In the genomic region with DNA sequence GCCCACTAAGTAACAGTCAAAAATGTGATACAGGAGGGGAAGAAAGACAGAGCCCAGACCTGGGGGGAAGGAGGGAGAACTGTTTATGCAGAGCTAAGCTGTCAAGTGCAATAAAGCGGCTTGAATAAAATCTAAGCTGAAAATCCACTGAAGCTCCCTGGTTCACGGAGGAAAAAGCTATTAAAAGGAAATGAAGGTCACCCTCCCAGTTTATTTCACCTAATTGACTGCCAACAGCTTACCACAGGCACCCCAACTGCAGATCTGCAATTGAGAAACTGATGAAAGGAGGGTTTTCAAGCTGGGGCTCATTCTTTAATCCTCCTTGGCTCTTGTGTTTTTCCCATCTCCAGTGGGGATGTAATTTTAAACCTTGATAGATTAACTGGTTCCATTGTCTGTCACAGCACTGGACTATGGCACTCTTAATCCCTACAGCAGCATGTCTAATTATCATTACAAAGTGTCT, we compare ENCODE assay signal across 13 mouse cellular contexts. TPM values are rescaled to one million over a fixed set of nuclear protein-coding genes. Genes with fewer than 3 reads are reported as not detected.
DNase-seq lines count a peak whose midpoint lies in the region; ATAC-seq and TF ChIP-seq lines count a peak whose summit lies in the region.
"Had no signal": no experiment of that assay in that cellular context is flagged by ENCODE, and none has a peak within 500 bp of the region (broad histone marks: within the 10 kb centered on the region; RNA-seq: fewer than 3 reads in every experiment).

No protein-coding gene starts in this region.

- no peak overlapping the region for H3K9ac ChIP-seq in forebrain, embryonic 12.5 days
- H3K9ac ChIP-seq in hindbrain, postnatal 0 days (replicated peaks; ENCODE audit: low read length): no peak overlapping the region
- no peak overlapping the region for H3K9ac ChIP-seq in neural tube, embryonic 15.5 days (replicated peaks)

- intact Hi-C loops in left cerebral cortex, postnatal 14 days (cut with DNase I): no loop called here

- TF ChIP-seq POLR2A in brain, embryonic 14.5 days (IDR thresholded peaks at IDR 0.05; ENCODE audit: borderline replicate concordance, extremely low read depth, insufficient read depth, insufficient read length, poor library complexity, severe bottlenecking): no peak

- no peak overlapping the region for H3K4me2 ChIP-seq in forebrain, embryonic 12.5 days
- H3K4me2 ChIP-seq in hindbrain, postnatal 0 days (ENCODE audit: low read depth, low read length): no peak overlapping the region
- H3K4me2 ChIP-seq in neural tube, embryonic 15.5 days: no peak overlapping the region
- H3K4me2 ChIP-seq: liver, embryonic 11.5 days had no signal

- ATAC-seq in forebrain, embryonic 12.5 days (ENCODE audit: low FRiP score): peak; percentile 92
- peak; percentile 68 for ATAC-seq in hindbrain, postnatal 0 days
- ATAC-seq in neural tube, embryonic 15.5 days (ENCODE audit: low FRiP score): peak; percentile 67
- ATAC-seq: CD4-positive, CD25-positive, alpha-beta regulatory T cell, adult 4 months had no signal

- no peaks in the 10 kb centered on the region for H3K9me3 ChIP-seq in forebrain, embryonic 12.5 days
- H3K9me3 ChIP-seq in hindbrain, postnatal 0 days (ENCODE audit: low read length): no peaks in the 10 kb centered on the region
- no peaks in the 10 kb centered on the region for H3K9me3 ChIP-seq in neural tube, embryonic 15.5 days (replicated peaks)

- DNase-seq in brain, embryonic 14.5 days (ENCODE audit: low read depth): peak; percentile 97
- peak; percentile 67 for DNase-seq in hindbrain, postnatal 0 days (ENCODE audit: low spot score)
- DNase-seq in left cerebral cortex, postnatal 14 days (ENCODE audit: low spot score in 2 of 2): no peak
- no peak for DNase-seq in lung, postnatal 36 days
- DNase-seq in right cerebral cortex, postnatal 25 days: no peak
- DNase-seq: cerebellum, postnatal 25 days; heart, adult 11 months; heart, postnatal 36 days; kidney, postnatal 14 days had no signal

- peaks cover 9% of the 10 kb centered on the region; the same call in 1 of the 2 replicates for H3K27me3 ChIP-seq in forebrain, embryonic 12.5 days
- no peaks in the 10 kb centered on the region for H3K27me3 ChIP-seq in hindbrain, postnatal 0 days (ENCODE audit: insufficient read depth, low read length)
- no peaks in the 10 kb centered on the region for H3K27me3 ChIP-seq in neural tube, embryonic 15.5 days (replicated peaks)

- TF ChIP-seq CTCF in brain, embryonic 14.5 days (IDR thresholded peaks at IDR 0.05; ENCODE audit: borderline replicate concordance, extremely low read depth, insufficient read depth, insufficient read length): no peak
- no peak for TF ChIP-seq CTCF in hindbrain, postnatal 0 days (IDR thresholded peaks at IDR 0.05; ENCODE audit: low read depth)

- H3K4me3 ChIP-seq in forebrain, embryonic 12.5 days (replicated peaks): no peak overlapping the region
- no peak overlapping the region for H3K4me3 ChIP-seq in hindbrain, postnatal 0 days (ENCODE audit: low read length)
- H3K4me3 ChIP-seq in neural tube, embryonic 15.5 days (replicated peaks): no peak overlapping the region

- H3K36me3 ChIP-seq in forebrain, embryonic 12.5 days (replicated peaks): peaks cover 19% of the 10 kb centered on the region; the same call in 1 of the 2 replicates
- peaks cover 3% of the 10 kb centered on the region; the same call in 1 of the 2 replicates for H3K36me3 ChIP-seq in hindbrain, postnatal 0 days (ENCODE audit: insufficient read depth, low read length)
- peaks cover 5% of the 10 kb centered on the region; the same call in 1 of the 2 replicates for H3K36me3 ChIP-seq in neural tube, embryonic 15.5 days

- peak overlapping the region; percentile 81; the same call in 1 of the 2 replicates for H3K27ac ChIP-seq in forebrain, embryonic 12.5 days
- H3K27ac ChIP-seq in hindbrain, postnatal 0 days: peak overlapping the region; percentile 41
- H3K27ac ChIP-seq in neural tube, embryonic 15.5 days (replicated peaks): 0 out of 2 replicates have a peak overlapping the region, but pooled peaks have one; percentile 6

- WGBS in forebrain, embryonic 12.5 days: 6% methylated on average over 2 of the region's 2 CpGs
- WGBS in hindbrain, postnatal 0 days: 13% methylated on average over 2 of the region's 2 CpGs
- WGBS in neural tube, embryonic 15.5 days: 17% methylated on average over 2 of the region's 2 CpGs

- peaks cover 49% of the 10 kb centered on the region for H3K4me1 ChIP-seq in forebrain, embryonic 12.5 days
- no peaks in the 10 kb centered on the region for H3K4me1 ChIP-seq in hindbrain, postnatal 0 days (ENCODE audit: insufficient read depth, low read length)
- H3K4me1 ChIP-seq in neural tube, embryonic 15.5 days: peaks cover 14% of the 10 kb centered on the region

RNA-seq across cellular contexts. Expression of a gene that starts 32.9 kb away (rescaled TPM):
- 115 and 127 TPM in 2 replicates for polyA plus RNA-seq in brain, embryonic 14.5 days (2012; rRNA removed)
- polyA plus RNA-seq in forebrain, embryonic 12.5 days (2016; fragmentation: Nextera tagmentation; extraction: Ambion mirVana): 63.5 and 68.3 TPM in 2 replicates
- total RNA-seq in hindbrain, postnatal 0 days (2014; rRNA removed): 95.0 and 96.2 TPM in 2 replicates
- 23.8 and 24.4 TPM in 2 replicates for polyA plus RNA-seq in hindbrain, postnatal 0 days (2015; fragmentation: Nextera tagmentation; extraction: Ambion mirVana)
- 25.3 and 27.8 TPM in 2 replicates for polyA plus RNA-seq in neural tube, embryonic 15.5 days (2015; fragmentation: Nextera tagmentation; extraction: Ambion mirVana)
- total RNA-seq in left cerebral cortex, postnatal 14 days (2021): 10 to 100 TPM; 37.7 to 41.8 TPM

Comparison
In these comparisons a context has a peak if more than half of its experiments do, and no peak if none do; other contexts are left out.
1. DNase-seq: peak in brain, embryonic 14.5 days (single experiment) and hindbrain, postnatal 0 days (single experiment); none in left cerebral cortex, postnatal 14 days (0 of 2), lung, postnatal 36 days (single experiment) and right cerebral cortex, postnatal 25 days (single experiment).
2. H3K27ac ChIP-seq: peak in every context shown above with its lines; median percentile 81 in forebrain, embryonic 12.5 days; 41 in hindbrain, postnatal 0 days; 6 in neural tube, embryonic 15.5 days.
3. Peak in every context shown above with its lines, with median percentiles within 50 percentile points of each other: ATAC-seq.